Mouse (Mus musculus) layer of hippocampus, postnatal 10 days (tissue): Measurements from ENCODE around the gene Gbp4. TPM values are rescaled to one million over a fixed set of nuclear protein-coding genes. Genes with fewer than 3 reads are reported as not detected.

Experiments used
- total RNA-seq, 2 experiments: library from RNA; stranded (reverse); gene quantifications; 2 replicates each; pipeline ENCODE4 v1.2.3; 2021

The Gbp4 gene
- total RNA-seq, 2 experiments from 2014 or later, result 0.29 to 0.80 TPM

Other genes starting within 250 kb of the Gbp4 start
- gene Abcg3, start 156.9 kb downstream of the Gbp4 start, total RNA-seq, result under 1 TPM in 1 of 2 experiments, not detected in 1; 0.11 TPM
- gene Gbp9, start within 50 bp of the Gbp4 start, total RNA-seq, result 1 to 10 TPM; 2.0 to 2.2 TPM
- gene Gbp8, start within 50 bp of the Gbp4 start, total RNA-seq, result under 1 TPM; 0.33 to 0.37 TPM
- gene Gbp10, start 99.9 kb upstream of the Gbp4 start, total RNA-seq, result under 1 TPM in 1 of 2 experiments, not detected in 1; 0.13 TPM
- gene Gm43302, start 154.1 kb upstream of the Gbp4 start, total RNA-seq, result not detected
- 1 to 10 TPM in 1 of 2 experiments, under 1 TPM in 1; 0.98 to 1.2 TPM for gene Gbp6, start 154.1 kb upstream of the Gbp4 start, total RNA-seq